Mouse (Mus musculus) intestine, embryonic 14.5 days (tissue): Measurements from ENCODE around the gene Mast2. TPM values are rescaled to one million over a fixed set of nuclear protein-coding genes. Genes with fewer than 3 reads are reported as not detected.

Source experiments
- ATAC-seq: fragments of 200-750 bp; cut with Nextera tagmentation; replicated peaks from 2 replicates; pipeline ENCODE4 v1.8.0; 2017; ENCODE audit warnings: low read depth, moderate number of reproducible peaks, moderate TSS enrichment, moderate library complexity; ENCODE audit not compliant: low FRiP score, low TSS enrichment
- DNase-seq: peaks from one replicate; pipeline ENCODE4 v3.0.0-alpha.2; 2018; ENCODE audit warnings: low spot score
- H3K27ac ChIP-seq: fragments of 300-500 bp; sonication (generic); 2 replicates; pipeline ENCODE4 v1.5.1; 2014; ENCODE audit warnings: low read depth, mild to moderate bottlenecking, control low read depth
- H3K27me3 ChIP-seq: fragments of 300-500 bp; sonication (generic); replicated peaks from 2 replicates; pipeline ENCODE4 v1.6.1; 2014; ENCODE audit warnings: low read length, control low read depth; ENCODE audit not compliant: control insufficient read depth, insufficient read depth
- H3K36me3 ChIP-seq: fragments of 300-500 bp; sonication (generic); 2 replicates; pipeline ENCODE4 v1.6.1; 2014; ENCODE audit warnings: low read length, control low read depth; ENCODE audit not compliant: control insufficient read depth, insufficient read depth
- H3K4me1 ChIP-seq: fragments of 300-500 bp; sonication (generic); replicated peaks from 2 replicates; pipeline ENCODE4 v1.6.1; 2014; ENCODE audit warnings: low read length, control low read depth, mixed read lengths; ENCODE audit not compliant: control insufficient read depth, insufficient read depth
- H3K4me2 ChIP-seq: fragments of 300-500 bp; sonication (generic); 2 replicates; pipeline ENCODE4 v1.6.1; 2014; ENCODE audit warnings: low read length
- H3K4me3 ChIP-seq: fragments of 300-500 bp; sonication (generic); 2 replicates; pipeline ENCODE4 v1.5.1; 2014; ENCODE audit warnings: low read depth, low read length, control low read depth, mixed read lengths
- H3K9ac ChIP-seq: fragments of 300-500 bp; sonication (generic); 2 replicates; pipeline ENCODE4 v1.6.1; 2014; ENCODE audit warnings: mild to moderate bottlenecking, low read length
- H3K9me3 ChIP-seq: fragments of 300-500 bp; sonication (generic); 2 replicates; pipeline ENCODE4 v1.6.1; 2016; ENCODE audit warnings: low read length, control low read depth; ENCODE audit not compliant: control insufficient read depth
- WGBS: fragments of 180-500 bp; shearing (Covaris S2); extraction: QIAGEN DNeasy Blood & Tissue Kit; methylation state at CpG from one replicate; pipeline ENCODE4 v1.1.7; 2014; 5-methylcytosine and 5-hydroxymethylcytosine counted together
- polyA plus RNA-seq: library from polyadenylated mRNA; unstranded; fragments of >200 nt; fragmentation: Nextera tagmentation; extraction: Ambion mirVana; gene quantifications from 2 replicates; pipeline ENCODE4 v1.2.1, GENCODE M21; 2014

The Mast2 gene
- polyA plus RNA-seq, 1 experiment from 2014 or later, result 22.8 TPM

DNA sequence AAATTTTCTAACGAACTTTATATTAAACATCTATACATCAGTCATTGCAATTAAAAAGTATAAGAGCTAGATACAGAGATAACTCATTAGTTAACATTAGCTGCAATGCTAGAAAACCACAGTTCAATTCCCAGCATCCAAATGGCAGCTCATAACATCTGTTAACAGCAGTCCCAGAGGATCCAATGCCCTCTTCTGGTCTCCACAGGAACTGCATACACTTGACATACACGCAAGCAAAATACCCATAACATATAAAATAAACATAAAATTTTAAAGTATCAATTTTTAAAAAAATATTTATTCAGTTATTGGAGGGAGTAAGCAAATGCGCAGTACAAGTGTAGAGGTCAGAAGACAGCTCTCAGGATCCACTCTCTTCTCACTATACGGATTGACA, 28.4 kb downstream of the Mast2 start:
- no peaks in the 10 kb centered on the region for H3K9me3 ChIP-seq
- no peaks in the 10 kb centered on the region for H3K4me1 ChIP-seq
- ATAC-seq (no peak), DNase-seq (no peak)
- WGBS, result 91% methylated on average over 4 of the region's 4 CpGs
- H3K4me3 ChIP-seq, result no peak overlapping the region
- peaks cover 10% of the 10 kb centered on the region; the same call in 1 of the 2 replicates for H3K36me3 ChIP-seq
- no peak overlapping the region for H3K4me2 ChIP-seq
- H3K9ac ChIP-seq, result no peak overlapping the region
- H3K27me3 ChIP-seq, result no peaks in the 10 kb centered on the region
- H3K27ac ChIP-seq, result no peak overlapping the region

DNA sequence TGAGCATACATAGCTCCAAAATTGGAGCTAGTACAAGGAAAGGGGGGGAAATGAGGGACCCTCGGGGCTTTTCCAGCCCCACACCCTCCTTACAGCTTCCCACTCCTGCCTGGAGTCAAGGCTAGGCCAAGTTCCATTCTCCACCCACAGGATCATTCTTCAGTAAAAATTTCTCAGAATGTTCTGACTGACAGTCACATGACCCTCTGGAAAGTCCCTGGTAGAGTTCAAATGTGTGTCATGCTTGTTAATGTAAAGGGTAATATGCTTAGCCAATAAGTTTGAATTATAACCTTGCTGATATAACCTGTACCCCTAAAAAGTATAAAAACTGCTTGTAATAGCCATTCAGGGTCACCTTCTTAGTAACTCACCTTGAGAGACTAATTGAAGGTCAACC, 41.8 kb downstream of the Mast2 start:
- ATAC-seq, result no peak
- H3K4me1 ChIP-seq, result no peaks in the 10 kb centered on the region

DNA sequence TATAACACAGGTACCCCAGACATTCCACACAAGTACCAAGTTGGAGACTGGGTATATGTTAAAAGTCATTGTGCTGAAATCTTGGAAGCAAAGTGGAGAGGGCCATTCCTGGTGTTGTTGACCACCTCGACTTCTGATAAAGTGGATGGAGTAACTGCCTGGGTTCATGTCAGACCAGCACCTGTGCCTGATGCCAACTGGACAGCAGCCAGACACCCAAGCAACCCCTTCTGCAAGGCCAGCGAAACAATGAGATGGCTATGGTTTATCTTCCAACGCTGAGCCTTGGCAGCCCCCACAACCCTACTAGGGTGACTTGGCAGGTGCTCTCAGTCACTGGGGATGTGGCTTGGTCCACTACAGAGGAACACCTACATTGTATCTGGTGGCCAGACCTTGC, 42.8 kb downstream of the Mast2 start:
- Histone ChIP-seq H3K9me3 (no peaks in the 10 kb centered on the region), H3K27me3 (no peaks in the 10 kb centered on the region), H3K4me2 (no peak overlapping the region), H3K36me3 (no peaks in the 10 kb centered on the region), H3K4me3 (no peak overlapping the region), H3K4me1 (no peaks in the 10 kb centered on the region), H3K9ac (no peak overlapping the region), H3K27ac (no peak overlapping the region)
- ATAC-seq, result no peak
- WGBS, result 92% methylated on average over 3 of the region's 3 CpGs
- no peak for DNase-seq

More for the DNA sequence above, 41.8 kb downstream of the Mast2 start:
- Histone ChIP-seq H3K36me3 (no peaks in the 10 kb centered on the region), H3K9me3 (no peaks in the 10 kb centered on the region), H3K27ac (no peak overlapping the region), H3K4me2 (no peak overlapping the region), H3K27me3 (no peaks in the 10 kb centered on the region), H3K4me3 (no peak overlapping the region), H3K9ac (no peak overlapping the region)
- 80% methylated on average over 1 of the region's 1 CpGs for WGBS
- no peak for DNase-seq

DNA sequence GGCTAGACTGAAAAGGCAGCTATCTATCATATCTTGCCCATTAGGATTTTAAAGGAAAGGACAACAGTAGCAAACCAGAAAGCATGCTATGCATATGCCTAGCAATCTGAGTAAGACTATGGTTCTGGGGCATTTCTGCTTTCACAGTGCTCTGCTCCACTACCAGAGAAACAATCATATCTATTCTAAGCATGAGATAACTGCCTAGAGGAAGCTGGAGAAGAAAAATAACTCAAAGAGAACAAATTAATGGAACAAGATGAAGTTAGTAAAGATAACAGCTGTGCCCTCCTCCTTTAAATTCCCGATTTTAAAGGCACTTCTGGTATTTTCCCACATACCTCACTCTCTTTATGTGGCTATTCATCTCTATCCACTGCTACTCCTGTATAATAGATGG, 51.0 kb downstream of the Mast2 start:
- ATAC-seq, result no peak
- no peak overlapping the region for H3K27ac ChIP-seq
- H3K4me3 ChIP-seq, result no peak overlapping the region
- no peaks in the 10 kb centered on the region for H3K9me3 ChIP-seq
- no peaks in the 10 kb centered on the region; the same call in 1 of the 2 replicates for H3K4me1 ChIP-seq
- 26% methylated on average over 1 of the region's 1 CpGs for WGBS
- H3K27me3 ChIP-seq, result no peaks in the 10 kb centered on the region
- no peaks in the 10 kb centered on the region for H3K36me3 ChIP-seq
- no peak overlapping the region for H3K9ac ChIP-seq
- H3K4me2 ChIP-seq, result no peak overlapping the region
- no peak for DNase-seq

DNA sequence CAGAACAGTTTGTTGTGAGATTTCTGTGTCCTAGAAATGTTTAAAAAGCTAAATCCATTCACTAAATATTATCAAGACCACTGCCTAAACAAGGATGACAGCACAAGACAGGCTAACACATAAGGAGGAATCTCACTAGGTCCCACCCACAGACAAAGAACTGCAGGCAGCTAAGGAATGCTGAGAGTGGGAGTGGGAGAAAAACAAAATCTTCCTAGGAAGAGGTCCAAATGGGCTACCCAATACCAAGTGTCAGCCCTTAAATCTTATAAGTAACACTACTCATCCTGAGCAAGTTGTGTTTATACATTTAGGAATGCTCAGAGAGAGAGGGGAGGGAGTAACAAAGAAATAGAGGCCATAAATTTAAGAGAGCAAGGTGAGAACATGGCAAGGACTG, 52.6 kb downstream of the Mast2 start:
- ATAC-seq (0 out of 2 replicates have a peak, but pooled peaks have one; percentile 19), DNase-seq (no peak)
- Histone ChIP-seq H3K36me3 (no peaks in the 10 kb centered on the region), H3K4me2 (no peak overlapping the region), H3K27me3 (no peaks in the 10 kb centered on the region), H3K27ac (no peak overlapping the region), H3K4me1 (no peaks in the 10 kb centered on the region; the same call in 1 of the 2 replicates), H3K9ac (no peak overlapping the region), H3K4me3 (no peak overlapping the region), H3K9me3 (no peaks in the 10 kb centered on the region)

DNA sequence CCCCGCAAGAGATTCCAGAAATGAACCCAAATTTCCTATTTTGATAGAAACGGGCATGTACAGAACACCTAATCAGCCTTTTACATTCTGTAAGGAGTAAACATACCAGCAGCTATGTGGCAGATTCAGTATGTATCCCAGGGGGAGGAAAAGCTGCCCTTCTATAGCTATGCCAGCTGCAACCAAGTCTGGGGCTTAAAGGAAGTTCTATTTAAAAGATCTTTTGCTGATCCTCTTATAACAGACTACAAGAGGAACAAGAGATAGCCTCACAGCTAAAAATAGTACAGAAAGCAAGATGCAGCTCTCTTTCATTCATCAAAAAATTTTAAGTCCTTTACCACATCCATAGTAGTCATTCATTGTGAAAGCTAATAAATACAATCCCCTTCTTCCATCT, 57.3 kb downstream of the Mast2 start:
- no peak overlapping the region for H3K27ac ChIP-seq
- no peak overlapping the region for H3K4me2 ChIP-seq
- no peak overlapping the region for H3K4me3 ChIP-seq
- H3K9me3 ChIP-seq, result no peaks in the 10 kb centered on the region
- DNase-seq, result no peak
- WGBS, result 85% methylated on average over 2 of the region's 2 CpGs
- ATAC-seq, result no peak
- H3K27me3 ChIP-seq, result no peaks in the 10 kb centered on the region
- H3K9ac ChIP-seq, result no peak overlapping the region
- no peaks in the 10 kb centered on the region; the same call in 1 of the 2 replicates for H3K4me1 ChIP-seq
- H3K36me3 ChIP-seq, result no peaks in the 10 kb centered on the region

DNA sequence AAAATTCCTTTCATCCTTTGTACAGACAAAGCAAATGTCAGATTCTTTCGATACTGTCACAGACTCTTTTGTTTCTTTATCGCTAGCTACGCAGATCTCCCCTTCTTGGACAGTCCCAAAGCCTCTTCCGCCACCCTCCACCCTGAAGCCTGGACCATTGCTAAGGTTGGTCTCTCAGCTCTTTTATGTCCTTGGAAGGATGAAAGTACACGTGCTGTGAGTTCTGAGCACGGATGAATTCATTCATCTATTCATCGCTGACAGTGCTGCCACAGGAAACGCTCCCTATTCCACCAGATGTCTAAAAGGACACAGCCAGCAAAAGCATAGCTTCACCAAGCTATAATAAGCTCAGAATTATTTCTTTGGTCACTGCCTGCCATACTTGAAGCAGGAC, 58.0 kb downstream of the Mast2 start:
- 55% methylated on average over 8 of the region's 8 CpGs for WGBS
- no peak overlapping the region for H3K27ac ChIP-seq
- H3K36me3 ChIP-seq, result no peaks in the 10 kb centered on the region
- no peak overlapping the region for H3K4me3 ChIP-seq
- H3K27me3 ChIP-seq, result no peaks in the 10 kb centered on the region
- H3K9ac ChIP-seq, result no peak overlapping the region
- peak; percentile 54 for DNase-seq
- H3K4me2 ChIP-seq, result peak overlapping the region; percentile 6; the same call in 1 of the 2 replicates
- no peaks in the 10 kb centered on the region for H3K9me3 ChIP-seq
- H3K4me1 ChIP-seq, result no peaks in the 10 kb centered on the region; the same call in 1 of the 2 replicates
- ATAC-seq, result no peak

DNA sequence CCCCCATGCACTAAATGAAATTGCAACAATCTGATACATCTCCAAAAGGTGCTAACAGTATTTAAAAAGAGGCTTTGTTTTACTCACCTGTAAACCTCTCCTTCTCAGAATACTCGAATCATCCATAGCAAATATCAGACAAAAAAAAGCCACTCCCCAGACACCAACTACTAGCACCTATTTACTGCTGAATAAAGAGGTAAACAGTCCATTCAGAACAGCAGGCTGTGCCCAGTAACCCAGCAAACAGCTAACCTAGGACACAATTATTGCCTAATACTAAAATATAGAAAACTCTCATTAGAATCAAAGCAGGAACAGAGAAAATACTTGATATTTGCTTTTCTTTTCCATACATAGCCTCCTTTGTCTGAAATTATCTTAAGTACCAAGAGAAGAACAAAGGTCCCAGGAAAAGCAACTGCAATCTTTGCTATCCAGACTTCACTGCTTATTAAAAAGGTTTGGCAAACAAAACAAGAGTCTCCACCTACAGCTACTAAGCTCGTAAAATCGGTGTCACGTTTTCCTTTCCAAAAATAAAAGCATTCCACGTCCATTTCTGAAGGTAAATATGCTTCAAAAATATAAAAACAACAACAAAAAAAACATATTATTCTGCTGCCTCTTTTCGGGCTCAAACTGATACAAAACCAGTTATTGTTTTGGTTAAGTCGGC, 58.6 kb downstream of the Mast2 start:
- 67% methylated on average over 7 of the region's 7 CpGs for WGBS
- DNase-seq (no peak), ATAC-seq (no peak)
- Histone ChIP-seq H3K36me3 (no peaks in the 10 kb centered on the region), H3K27me3 (no peaks in the 10 kb centered on the region), H3K4me2 (peak overlapping the region; percentile 6; the same call in 1 of the 2 replicates), H3K27ac (no peak overlapping the region), H3K9me3 (no peaks in the 10 kb centered on the region), H3K4me3 (no peak overlapping the region), H3K9ac (no peak overlapping the region), H3K4me1 (no peaks in the 10 kb centered on the region)

DNA sequence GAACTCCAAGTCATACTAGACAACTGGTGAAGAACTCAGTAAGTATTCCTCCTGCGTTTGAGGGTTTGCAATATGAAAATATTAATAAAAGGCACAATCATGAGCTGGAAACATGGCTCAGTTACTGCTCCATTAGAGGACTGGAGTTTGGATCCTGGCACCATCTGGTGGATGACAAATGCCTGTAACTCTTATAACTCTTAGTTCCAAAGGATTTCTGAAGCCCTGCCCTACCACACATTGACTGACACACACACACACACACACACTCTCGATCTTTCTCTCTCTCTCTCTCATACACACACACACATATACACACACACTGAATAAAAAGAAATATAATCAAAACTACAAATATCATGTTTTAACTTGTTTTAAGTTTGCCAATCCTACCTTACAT, 60.1 kb downstream of the Mast2 start:
- Histone ChIP-seq H3K9me3 (no peaks in the 10 kb centered on the region), H3K27ac (no peak overlapping the region), H3K4me3 (no peak overlapping the region), H3K9ac (no peak overlapping the region), H3K4me2 (no peak overlapping the region), H3K4me1 (no peaks in the 10 kb centered on the region), H3K36me3 (no peaks in the 10 kb centered on the region), H3K27me3 (no peaks in the 10 kb centered on the region)
- peak; percentile 34 for DNase-seq
- WGBS, result 92% methylated on average over 2 of the region's 2 CpGs
- no peak for ATAC-seq
